8 mouse cellular contexts compared by ENCODE assay signal in the genomic region with DNA sequence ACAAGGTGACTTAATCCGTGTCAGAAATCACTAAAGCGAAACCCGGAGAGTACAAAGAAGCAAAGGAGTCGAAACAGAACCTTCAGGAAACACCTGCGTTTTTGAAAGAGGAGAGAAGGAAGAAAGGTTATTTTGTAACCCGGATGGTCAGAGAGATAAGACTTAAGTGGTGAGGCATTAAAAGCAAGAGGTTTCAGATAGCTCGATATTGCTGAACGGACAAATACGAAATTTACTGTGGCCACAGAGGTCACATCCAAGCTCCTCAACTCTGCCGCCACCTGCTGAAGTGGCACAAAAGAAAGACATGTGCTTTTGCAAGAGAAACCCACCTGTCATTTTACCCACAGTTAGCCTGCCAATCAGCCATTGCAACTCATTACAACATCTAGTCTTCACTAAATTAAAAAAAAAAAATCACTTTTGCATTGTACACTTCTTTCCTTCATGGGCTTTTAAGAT. TPM values are rescaled to one million over a fixed set of nuclear protein-coding genes. Genes with fewer than 3 reads are reported as not detected.
DNase-seq lines count a peak whose midpoint lies in the region; ATAC-seq and TF ChIP-seq lines count a peak whose summit lies in the region.

No protein-coding gene starts in this region.

- 81% methylated on average over 10 of the region's 10 CpGs for WGBS in hindbrain, embryonic 10.5 days
- 79% methylated on average over 10 of the region's 10 CpGs for WGBS in limb, embryonic 13.5 days
- WGBS in neural tube, embryonic 15.5 days, result 76% methylated on average over 10 of the region's 10 CpGs

- H3K9me3 ChIP-seq in hindbrain, embryonic 10.5 days, result no peaks in the 10 kb centered on the region
- no peaks in the 10 kb centered on the region for H3K9me3 ChIP-seq in limb, embryonic 13.5 days
- no peaks in the 10 kb centered on the region for H3K9me3 ChIP-seq in neural tube, embryonic 15.5 days (replicated peaks)

- peak; percentile 16 for DNase-seq in layer of hippocampus, adult 9-11 months
- no peak for DNase-seq in layer of hippocampus, postnatal 10 days (ENCODE audit: low spot score in 2 of 2)
- DNase-seq in brain, embryonic 14.5 days (ENCODE audit: low read depth), result peak; percentile 3
- DNase-seq in hindbrain, embryonic 10.5 days (ENCODE audit: low spot score), result no peak
- no peak for DNase-seq in right cerebral cortex, postnatal 36 days (ENCODE audit: low spot score in 2 of 2)

- ATAC-seq in limb, embryonic 13.5 days (ENCODE audit: low FRiP score, low read depth), result no peak
- no peak for ATAC-seq in neural tube, embryonic 15.5 days (ENCODE audit: low FRiP score)
- ATAC-seq in erythroid progenitor cell, adult 5-6 weeks (replicated peaks; ENCODE audit: low FRiP score, poor library complexity, severe bottlenecking), result no peak

- H3K4me2 ChIP-seq in limb, embryonic 13.5 days (replicated peaks), result peak overlapping the region; percentile 59
- H3K4me2 ChIP-seq in neural tube, embryonic 15.5 days, result peak overlapping the region; percentile 58

- H3K36me3 ChIP-seq in hindbrain, embryonic 10.5 days, result no peaks in the 10 kb centered on the region
- no peaks in the 10 kb centered on the region for H3K36me3 ChIP-seq in limb, embryonic 13.5 days
- H3K36me3 ChIP-seq in neural tube, embryonic 15.5 days, result no peaks in the 10 kb centered on the region

- TF ChIP-seq CTCF in brain, embryonic 14.5 days (IDR thresholded peaks at IDR 0.05; ENCODE audit: borderline replicate concordance, extremely low read depth, insufficient read depth, insufficient read length), result no peak

- no peak overlapping the region for H3K9ac ChIP-seq in limb, embryonic 13.5 days
- H3K9ac ChIP-seq in neural tube, embryonic 15.5 days (replicated peaks), result no peak overlapping the region

- H3K4me3 ChIP-seq in hindbrain, embryonic 10.5 days, result peak overlapping the region; percentile 91
- peak overlapping the region; percentile 96 for H3K4me3 ChIP-seq in limb, embryonic 13.5 days
- peak overlapping the region; percentile 87 for H3K4me3 ChIP-seq in neural tube, embryonic 15.5 days (replicated peaks)

- no peak for TF ChIP-seq POLR2A in brain, embryonic 14.5 days (IDR thresholded peaks at IDR 0.05; ENCODE audit: borderline replicate concordance, extremely low read depth, insufficient read depth, insufficient read length, poor library complexity, severe bottlenecking)

- H3K27ac ChIP-seq in hindbrain, embryonic 10.5 days, result no peak overlapping the region
- H3K27ac ChIP-seq in limb, embryonic 13.5 days, result no peak overlapping the region
- no peak overlapping the region for H3K27ac ChIP-seq in neural tube, embryonic 15.5 days (replicated peaks)

- H3K4me1 ChIP-seq in hindbrain, embryonic 10.5 days (replicated peaks), result peaks cover 32% of the 10 kb centered on the region
- peaks cover 32% of the 10 kb centered on the region for H3K4me1 ChIP-seq in limb, embryonic 13.5 days
- peaks cover 21% of the 10 kb centered on the region for H3K4me1 ChIP-seq in neural tube, embryonic 15.5 days

- H3K27me3 ChIP-seq in hindbrain, embryonic 10.5 days (ENCODE audit: insufficient read depth, poor library complexity, severe bottlenecking), result no peaks in the 10 kb centered on the region
- H3K27me3 ChIP-seq in limb, embryonic 13.5 days, result no peaks in the 10 kb centered on the region
- H3K27me3 ChIP-seq in neural tube, embryonic 15.5 days (replicated peaks), result no peaks in the 10 kb centered on the region

RNA-seq across cellular contexts. Expression of gene Edem3, which starts 1.1 kb away (rescaled TPM):
- 10 to 100 TPM; 42.2 to 42.7 TPM for total RNA-seq in layer of hippocampus, postnatal 10 days (2021)
- 17.0 and 24.1 TPM in 2 replicates for polyA plus RNA-seq in brain, embryonic 14.5 days (2012; rRNA removed)
- 12.9 and 17.3 TPM in 2 replicates for polyA plus RNA-seq in hindbrain, embryonic 10.5 days (2016; fragmentation: Nextera tagmentation; extraction: Ambion mirVana)
- 17.3 and 19.6 TPM in 2 replicates for polyA plus RNA-seq in limb, embryonic 13.5 days (2015; fragmentation: Nextera tagmentation; extraction: Ambion mirVana)
- polyA plus RNA-seq in neural tube, embryonic 15.5 days (2015; fragmentation: Nextera tagmentation; extraction: Ambion mirVana), result 15.2 and 16.9 TPM in 2 replicates
- total RNA-seq in erythroid progenitor cell, adult 5-6 weeks (2015; ENCODE audit: low replicate concordance), result 15.5 and 16.6 TPM in 2 replicates
- total RNA-seq in erythroid progenitor cell, adult 5-6 weeks (2017; ENCODE audit: low replicate concordance), result 21.2 and 22.6 TPM in 2 replicates

Comparison
In these comparisons a context has a peak if more than half of its experiments do, and no peak if none do; other contexts are left out.
1. DNase-seq: peak in layer of hippocampus, adult 9-11 months (single experiment) and brain, embryonic 14.5 days (single experiment); none in layer of hippocampus, postnatal 10 days (0 of 2), hindbrain, embryonic 10.5 days (single experiment) and right cerebral cortex, postnatal 36 days (0 of 2).
2. Peak in every context shown above with its lines, with median percentiles within 50 percentile points of each other: H3K4me3 ChIP-seq.